Mouse (Mus musculus): ENCODE measurements around the gene Sfrp5. TPM values are rescaled to one million over a fixed set of nuclear protein-coding genes. Genes with fewer than 3 reads are reported as not detected.

Gene Sfrp5
- 0.38 TPM for polyA plus RNA-seq (2014; fragmentation: Illumina TruSeq; extraction: RNeasy Lipid Tissue Mini Kit (QIAGEN cat#74804); ENCODE audit: low read depth, low replicate concordance)

DNA sequence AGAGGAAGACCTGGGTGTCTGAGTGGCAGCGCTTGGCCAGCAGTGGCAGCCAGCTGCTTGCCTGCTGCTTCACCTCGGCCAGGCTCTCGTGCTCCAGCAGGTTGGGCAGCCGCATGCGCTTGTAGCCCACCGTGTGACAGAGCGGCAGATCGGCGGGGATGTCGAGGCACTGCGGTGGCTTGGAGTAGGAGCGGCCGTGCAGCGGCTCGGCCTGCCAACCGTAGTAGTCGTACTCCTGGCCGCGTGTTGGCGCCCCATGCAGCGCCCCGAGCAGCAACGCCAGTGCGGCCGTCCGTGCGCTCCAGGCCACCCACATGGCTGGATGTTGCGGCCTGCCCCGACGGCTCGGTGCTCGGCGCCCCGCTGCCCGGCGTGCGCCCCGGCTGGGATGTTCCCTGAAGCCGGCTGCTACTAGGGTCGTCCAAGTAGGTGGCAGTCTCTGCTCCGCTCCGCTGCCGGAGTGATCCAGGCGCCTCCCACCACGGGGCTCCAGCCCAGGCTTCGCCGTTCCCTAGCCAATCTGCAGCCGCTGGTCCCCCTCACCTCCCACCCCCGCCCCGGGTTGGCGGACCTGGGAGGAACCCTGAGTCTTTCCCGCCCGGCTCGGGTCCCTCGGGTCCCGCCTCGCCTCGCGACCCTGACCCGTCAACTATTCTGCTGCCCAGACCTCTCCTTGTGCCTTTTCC is at the start of gene Sfrp5:
Gene Sfrp5, minus strand, starts transcription at position 557 of the 686 bp plus-strand sequence.

DNA sequence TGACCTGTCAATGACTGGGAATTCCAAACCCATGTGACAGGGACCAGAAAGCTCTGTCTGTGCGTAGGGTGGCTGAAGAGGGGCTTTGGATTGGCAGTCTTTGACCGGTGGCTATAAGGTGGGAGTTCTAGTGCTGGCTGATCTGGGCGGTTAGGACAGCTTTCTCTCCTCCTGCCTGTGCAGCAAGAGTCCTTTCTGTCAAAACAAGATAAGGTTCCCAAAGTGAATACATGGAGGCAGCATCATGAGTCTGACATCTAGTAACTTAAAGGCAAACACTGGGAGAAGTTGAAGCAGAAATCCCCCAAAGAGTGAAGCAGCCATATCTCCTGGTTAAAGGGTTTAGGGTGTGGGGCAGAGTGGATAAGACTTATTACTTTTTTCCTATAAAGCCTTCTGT is 45.5 kb upstream of the Sfrp5 start, which contains the start of gene Golga7b:
Gene Golga7b, plus strand, starts transcription at position 56 of the 400 bp plus-strand sequence.

DNA sequence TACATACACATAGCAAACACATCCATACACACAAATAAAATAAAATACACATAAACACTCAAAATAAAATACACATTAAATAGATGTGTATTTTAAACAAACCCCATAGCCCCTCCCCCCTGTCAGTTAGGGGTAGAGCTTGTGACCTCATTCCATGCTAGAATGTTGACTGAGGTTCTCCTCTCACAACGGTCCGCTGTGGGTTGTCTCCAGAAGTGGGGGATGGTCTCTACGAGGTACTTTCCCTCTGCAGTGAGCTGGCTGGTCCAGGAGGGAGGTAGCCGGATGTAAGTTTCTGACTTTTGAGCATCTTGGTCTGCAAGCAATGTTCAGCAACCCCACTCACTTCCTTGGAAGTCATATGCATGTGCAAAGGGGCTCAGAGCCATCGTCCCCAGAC is 38.3 kb downstream of the Sfrp5 start, which contains the start of gene Zfyve27:
Gene Zfyve27, plus strand, starts transcription at position 188 of the 400 bp plus-strand sequence.

Other genes with a start within 250 kb of the Sfrp5 start
- 13.1 TPM for gene Mms19, start 221.1 kb downstream of the Sfrp5 start, polyA plus RNA-seq (2014; fragmentation: Illumina TruSeq; extraction: RNeasy Lipid Tissue Mini Kit (QIAGEN cat#74804); ENCODE audit: low read depth, low replicate concordance)
- gene Ubtd1, start 220.5 kb downstream of the Sfrp5 start, polyA plus RNA-seq (2014; fragmentation: Illumina TruSeq; extraction: RNeasy Lipid Tissue Mini Kit (QIAGEN cat#74804); ENCODE audit: low read depth, low replicate concordance): not detected
- gene Ankrd2, start 166.3 kb downstream of the Sfrp5 start, polyA plus RNA-seq (2014; fragmentation: Illumina TruSeq; extraction: RNeasy Lipid Tissue Mini Kit (QIAGEN cat#74804); ENCODE audit: low read depth, low replicate concordance): not detected
- 2.1 TPM for gene Hoga1, start 156.6 kb downstream of the Sfrp5 start, polyA plus RNA-seq (2014; fragmentation: Illumina TruSeq; extraction: RNeasy Lipid Tissue Mini Kit (QIAGEN cat#74804); ENCODE audit: low read depth, low replicate concordance)
- not detected for gene 4933411K16Rik, start 150.0 kb downstream of the Sfrp5 start, polyA plus RNA-seq (2014; fragmentation: Illumina TruSeq; extraction: RNeasy Lipid Tissue Mini Kit (QIAGEN cat#74804); ENCODE audit: low read depth, low replicate concordance)
- gene Morn4, start 115.9 kb downstream of the Sfrp5 start, polyA plus RNA-seq (2014; fragmentation: Illumina TruSeq; extraction: RNeasy Lipid Tissue Mini Kit (QIAGEN cat#74804); ENCODE audit: low read depth, low replicate concordance): 0.32 TPM
- gene Pi4k2a, start 111.8 kb downstream of the Sfrp5 start, polyA plus RNA-seq (2014; fragmentation: Illumina TruSeq; extraction: RNeasy Lipid Tissue Mini Kit (QIAGEN cat#74804); ENCODE audit: low read depth, low replicate concordance): 6.4 TPM
- gene Avpi1, start 73.2 kb downstream of the Sfrp5 start, polyA plus RNA-seq (2014; fragmentation: Illumina TruSeq; extraction: RNeasy Lipid Tissue Mini Kit (QIAGEN cat#74804); ENCODE audit: low read depth, low replicate concordance): not detected
- gene Marveld1, start 54.9 kb downstream of the Sfrp5 start, polyA plus RNA-seq (2014; fragmentation: Illumina TruSeq; extraction: RNeasy Lipid Tissue Mini Kit (QIAGEN cat#74804); ENCODE audit: low read depth, low replicate concordance): 13.5 TPM
- gene Zfyve27, start 38.3 kb downstream of the Sfrp5 start, polyA plus RNA-seq (2014; fragmentation: Illumina TruSeq; extraction: RNeasy Lipid Tissue Mini Kit (QIAGEN cat#74804); ENCODE audit: low read depth, low replicate concordance): 16.4 TPM
- 0.25 TPM for gene Golga7b, start 45.3 kb upstream of the Sfrp5 start, polyA plus RNA-seq (2014; fragmentation: Illumina TruSeq; extraction: RNeasy Lipid Tissue Mini Kit (QIAGEN cat#74804); ENCODE audit: low read depth, low replicate concordance)
- not detected for gene Crtac1, start 229.5 kb upstream of the Sfrp5 start, polyA plus RNA-seq (2014; fragmentation: Illumina TruSeq; extraction: RNeasy Lipid Tissue Mini Kit (QIAGEN cat#74804); ENCODE audit: low read depth, low replicate concordance)